Mouse (Mus musculus) G1E (cell line): ENCODE results near the gene Pigs. TPM values are rescaled to one million over a fixed set of nuclear protein-coding genes. Genes with fewer than 3 reads are reported as not detected.

ENCODE experiments used
- ATAC-seq: 2 replicates; pipeline ENCODE4 v1.8.0; 2016; ENCODE audit warnings: mild to moderate bottlenecking; ENCODE audit not compliant: insufficient number of reproducible peaks, poor library complexity, low FRiP score, severe bottlenecking; ENCODE audit errors: extremely low read depth
- DNase-seq: peaks from one replicate; pipeline ENCODE4 v3.0.0; 2012; ENCODE audit warnings: low spot score
- H3K27me3 ChIP-seq: 2 replicates; pipeline ENCODE4 v1.6.1; 2012; ENCODE audit warnings: mild to moderate bottlenecking, low read length, inconsistent platforms; ENCODE audit not compliant: insufficient read depth
- H3K36me3 ChIP-seq: replicated peaks from 2 replicates; pipeline ENCODE3; 2012; ENCODE audit warnings: mild to moderate bottlenecking, inconsistent platforms
- H3K4me1 ChIP-seq: 2 replicates; pipeline ENCODE4 v1.6.1; 2012; ENCODE audit warnings: low read depth, low read length, inconsistent platforms, mixed read lengths; ENCODE audit not compliant: insufficient read depth
- H3K4me3 ChIP-seq: 2 replicates; pipeline ENCODE4 v1.5.1; 2012; ENCODE audit warnings: low read depth, mild to moderate bottlenecking, inconsistent platforms, low read length, moderate library complexity, mixed read lengths
- H3K9me3 ChIP-seq: replicated peaks from 2 replicates; pipeline ENCODE4 v1.6.1; 2012; ENCODE audit warnings: inconsistent platforms
- CTCF ChIP-seq: IDR thresholded peaks from 2 replicates; pipeline ENCODE4 v1.5.1; 2012; ENCODE audit warnings: low read depth, low read length, inconsistent platforms, mixed read lengths
- GATA1 ChIP-seq: IDR thresholded peaks from 2 replicates; pipeline ENCODE4 v1.6.1; 2012; ENCODE audit warnings: borderline replicate concordance, low read length, inconsistent platforms, mixed read lengths
- GATA2 ChIP-seq: IDR thresholded peaks from 2 replicates; pipeline ENCODE4 v1.6.1; 2012; ENCODE audit warnings: low read depth, low read length, inconsistent platforms, borderline replicate concordance
- POLR2AphosphoS5 ChIP-seq: IDR thresholded peaks from 2 replicates; pipeline ENCODE4 v1.6.1; 2012; ENCODE audit warnings: low read depth, low read length, inconsistent platforms; ENCODE audit not compliant: insufficient replicate concordance
- TAL1 ChIP-seq: conservative IDR thresholded peaks from 2 replicates; pipeline ENCODE4 v1.6.1; 2012; ENCODE audit warnings: low read depth, low read length, inconsistent platforms, mixed read lengths
- polyA plus RNA-seq: library from polyadenylated mRNA; stranded (reverse); fragments of >175 nt; gene quantifications from 2 replicates; pipeline ENCODE4 v1.2.3, GENCODE M21; 2012
- total RNA-seq, 2 experiments: library from RNA; stranded (forward) in 1 of 2; stranded (reverse) in 1 of 2; fragments of 200-1000 nt in 1 of 2; fragments of >200 nt in 1 of 2; fragmentation: Nextera tagmentation in 1 of 2; gene quantifications; 2 replicates each; pipeline ENCODE4 v1.2.3; 2014 to 2017

Gene Pigs
- total and polyA plus RNA-seq, 3 experiments, result 14.1 to 74.5 (median 30.5) TPM

DNA sequence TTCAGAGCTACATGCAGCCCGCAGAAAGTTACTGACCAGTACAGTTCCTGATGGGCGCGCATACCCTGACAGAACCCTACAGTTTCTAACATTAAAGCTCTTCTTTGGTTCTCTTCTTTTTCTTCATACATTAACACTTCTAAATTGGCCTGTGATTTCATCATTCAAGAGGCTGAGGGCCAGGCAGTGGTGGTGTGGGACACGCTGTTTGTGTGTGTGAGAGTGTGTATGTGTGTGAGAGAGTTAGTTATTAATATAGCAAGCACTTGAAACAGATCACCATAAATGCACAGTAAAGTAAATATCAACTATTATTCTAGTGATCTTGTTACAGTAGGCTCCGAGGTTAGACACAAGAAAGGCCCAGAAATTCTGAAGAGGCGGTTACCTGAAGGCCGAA is 27.3 kb upstream of the Pigs start:
- H3K4me3 ChIP-seq, result peak overlapping the region; percentile 91
- TF ChIP-seq GATA2, result no peak
- TF ChIP-seq CTCF, result no peak
- TF ChIP-seq TAL1, result no peak
- TF ChIP-seq POLR2AphosphoS5, result no peak
- no peak for TF ChIP-seq GATA1
- no peak for DNase-seq
- H3K27me3 ChIP-seq, result no peaks in the 10 kb centered on the region
- peaks cover 34% of the 10 kb centered on the region for H3K36me3 ChIP-seq
- no peak for ATAC-seq
- H3K9me3 ChIP-seq, result no peaks in the 10 kb centered on the region
- H3K4me1 ChIP-seq, result peaks cover 26% of the 10 kb centered on the region

DNA sequence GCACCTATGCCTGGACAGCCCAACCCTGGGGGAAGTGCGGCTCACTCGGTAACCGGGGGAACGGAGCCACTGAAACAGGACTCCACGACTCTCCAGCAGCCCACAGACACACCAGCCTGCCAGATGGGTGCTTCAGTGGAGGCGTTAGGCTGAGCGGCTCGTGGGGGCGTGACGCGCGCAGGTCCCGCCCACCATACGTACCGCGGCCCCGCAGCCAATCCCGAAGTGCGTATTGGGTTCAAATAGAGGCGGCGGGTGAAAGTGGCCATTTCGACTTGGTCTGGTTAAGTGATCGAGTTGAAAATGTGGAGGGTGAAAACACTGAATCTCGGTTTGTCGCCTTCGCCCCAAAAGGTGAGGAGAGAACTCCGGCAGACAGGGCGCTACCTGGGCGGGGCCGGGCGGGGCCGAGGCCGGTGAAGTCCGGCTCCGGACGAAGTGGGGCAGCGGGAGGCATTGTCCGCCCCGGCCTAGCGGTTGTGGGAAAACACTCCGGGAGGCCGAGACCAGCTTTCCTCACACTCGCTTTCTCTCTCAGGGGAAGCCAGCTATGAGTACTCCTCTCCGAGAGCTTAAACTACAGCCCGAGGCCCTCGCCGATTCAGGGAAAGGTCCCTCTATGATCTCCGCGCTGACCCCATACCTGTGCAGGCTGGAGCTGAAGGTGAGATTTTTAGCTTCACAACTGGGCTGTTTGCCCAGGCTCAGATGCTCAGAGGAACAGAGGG is 26.7 kb upstream of the Pigs start, which contains the start of gene Spag5:
TSS of gene Spag5 (plus strand) at position 173 of the 728 bp plus-strand sequence.
- Histone ChIP-seq H3K9me3 (no peaks in the 10 kb centered on the region), H3K36me3 (peaks cover 39% of the 10 kb centered on the region), H3K4me3 (peak within 1 kb of the TSS; percentile 91), H3K27me3 (no peaks in the 10 kb centered on the region), H3K4me1 (peaks cover 31% of the 10 kb centered on the region)
- ATAC-seq (peak; percentile 80), DNase-seq (peak; percentile 86)
- TF ChIP-seq GATA1 (no peak), GATA2 (no peak), CTCF (no peak), TAL1 (no peak), POLR2AphosphoS5 (no peak)

DNA sequence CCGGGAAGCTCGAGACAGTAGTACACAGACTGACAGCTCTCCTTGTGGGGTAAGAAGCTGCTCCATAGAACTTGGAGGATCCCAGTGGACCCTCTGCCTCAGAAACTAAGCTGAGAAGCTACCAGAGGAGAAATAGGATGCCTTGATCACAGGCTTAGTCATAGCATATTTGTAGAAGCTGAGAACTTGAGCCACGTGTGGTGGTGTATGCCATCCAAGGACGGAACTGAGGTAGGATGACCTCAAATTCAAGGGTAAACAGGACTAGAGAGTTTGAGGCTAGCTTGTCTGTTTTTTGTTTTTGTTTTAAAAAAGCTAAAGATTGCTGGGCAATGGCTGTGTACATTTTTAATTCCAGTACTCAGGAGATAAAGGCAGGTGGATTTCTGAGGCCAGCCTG is 22.9 kb upstream of the Pigs start:
- Histone ChIP-seq H3K27me3 (no peaks in the 10 kb centered on the region), H3K4me3 (no peak overlapping the region), H3K4me1 (peaks cover 44% of the 10 kb centered on the region), H3K36me3 (peaks cover 64% of the 10 kb centered on the region), H3K9me3 (no peaks in the 10 kb centered on the region)
- ATAC-seq (no peak), DNase-seq (no peak)
- TF ChIP-seq GATA2 (no peak), GATA1 (no peak), TAL1 (no peak), POLR2AphosphoS5 (no peak), CTCF (no peak)

DNA sequence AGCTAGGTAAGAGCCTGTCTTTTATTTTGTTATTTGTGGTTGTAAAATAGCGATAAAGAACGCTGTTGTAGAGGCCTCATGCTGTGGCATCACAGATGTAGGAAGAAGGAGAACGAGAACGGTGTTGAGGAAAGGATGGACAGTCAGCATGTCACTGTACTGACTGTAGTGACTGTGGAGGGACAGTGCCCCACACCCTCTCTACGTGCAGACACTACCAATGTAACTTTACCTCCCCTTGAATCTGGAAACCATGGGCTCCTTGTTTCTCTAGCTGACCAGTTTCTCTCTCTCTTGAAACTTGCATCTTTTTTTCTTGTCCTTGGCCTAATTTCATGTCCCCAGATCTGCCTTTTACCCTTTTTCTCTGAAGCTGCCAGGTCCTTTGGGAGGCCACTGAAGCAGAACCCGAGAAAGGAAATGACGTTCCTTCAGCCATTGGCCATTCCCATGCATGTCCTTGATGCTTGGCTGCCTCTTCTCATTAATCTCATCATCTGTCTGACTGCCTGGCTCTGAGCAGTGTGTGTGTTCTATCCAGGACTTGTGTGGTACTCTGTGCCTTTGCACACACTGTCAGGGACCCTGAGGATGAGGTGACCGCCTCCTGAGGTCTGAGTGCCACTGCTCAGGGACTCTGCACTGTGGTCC is 17.2 kb upstream of the Pigs start:
- H3K4me1 ChIP-seq, result peaks cover 18% of the 10 kb centered on the region
- no peaks in the 10 kb centered on the region for H3K9me3 ChIP-seq
- ATAC-seq, result no peak
- no peak for DNase-seq
- no peaks in the 10 kb centered on the region for H3K27me3 ChIP-seq
- no peak for TF ChIP-seq POLR2AphosphoS5
- no peak for TF ChIP-seq GATA1
- no peak for TF ChIP-seq CTCF
- no peak for TF ChIP-seq GATA2
- TF ChIP-seq TAL1, result no peak
- peaks cover 89% of the 10 kb centered on the region for H3K36me3 ChIP-seq
- no peak overlapping the region for H3K4me3 ChIP-seq

DNA sequence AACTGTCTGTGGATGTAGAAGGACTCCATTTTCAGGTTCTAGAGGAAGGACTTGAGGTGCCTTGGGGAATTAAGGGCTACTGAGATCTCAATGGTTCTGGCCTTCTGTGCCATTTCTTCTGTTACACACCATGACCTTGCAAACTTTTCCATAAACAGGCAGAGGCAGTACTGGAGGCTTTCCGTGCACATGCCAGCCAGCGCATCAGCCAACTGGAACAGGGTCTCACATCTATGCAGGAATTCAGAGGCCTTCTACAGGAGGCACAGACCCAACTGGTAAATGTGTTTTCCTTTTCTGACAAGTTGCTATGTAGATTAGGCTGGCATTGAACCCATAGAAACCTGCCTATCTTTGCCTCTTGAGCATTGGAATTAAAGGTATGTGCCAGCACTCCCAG is 14.6 kb upstream of the Pigs start:
- TF ChIP-seq GATA2 (no peak), GATA1 (no peak), POLR2AphosphoS5 (no peak), CTCF (no peak), TAL1 (no peak)
- Histone ChIP-seq H3K4me1 (no peaks in the 10 kb centered on the region; the same call in 1 of the 2 replicates), H3K27me3 (no peaks in the 10 kb centered on the region), H3K9me3 (no peaks in the 10 kb centered on the region), H3K4me3 (no peak overlapping the region), H3K36me3 (peaks cover 94% of the 10 kb centered on the region)
- ATAC-seq (no peak), DNase-seq (no peak)

DNA sequence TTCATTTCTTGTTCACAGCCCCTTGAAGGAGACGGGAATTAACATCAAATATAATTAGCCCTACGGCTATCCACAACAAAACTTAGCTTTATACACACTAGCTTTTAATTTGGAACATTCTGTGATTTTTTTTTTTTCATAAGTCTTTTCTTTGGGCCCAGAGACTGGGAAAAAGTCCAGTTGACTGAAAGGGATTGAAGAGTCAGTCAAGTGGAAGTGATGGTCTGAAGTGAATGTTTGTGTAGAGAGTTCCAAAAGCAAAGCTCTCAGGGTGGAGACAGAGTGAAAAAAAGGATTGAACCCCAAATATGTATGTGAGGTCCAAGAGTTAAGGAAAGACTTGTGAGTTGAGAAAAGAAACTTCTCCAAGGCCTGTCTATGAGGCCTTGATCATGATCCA is 9.8 kb upstream of the Pigs start:
- Histone ChIP-seq H3K4me3 (no peak overlapping the region), H3K27me3 (no peaks in the 10 kb centered on the region), H3K36me3 (peaks cover 97% of the 10 kb centered on the region), H3K4me1 (peaks cover 11% of the 10 kb centered on the region), H3K9me3 (no peaks in the 10 kb centered on the region)
- TF ChIP-seq POLR2AphosphoS5, result no peak
- TF ChIP-seq CTCF, result no peak
- no peak for TF ChIP-seq GATA1
- no peak for TF ChIP-seq TAL1
- TF ChIP-seq GATA2, result no peak
- no peak for ATAC-seq
- DNase-seq, result no peak
